Mouse (Mus musculus) mouse trophoblast stem cell (cell line): ENCODE data around the gene Gm49416.
"Not testable (repeated sequence)": the region's sequence is repeated elsewhere in the genome, so short reads cannot be mapped to it uniquely, and the experiment has no call there.

ENCODE experiments used
- in situ Hi-C, 2 experiments: fragments of 300-500 bp; cut with MseI, MboI; formaldehyde crosslinking; loops; 2 replicates in 1 of 2; 3 replicates in 1 of 2; pipeline ENCODE4 v1.15.1; 2025

Gm49416 gene

GRCm38 (mm10) chr19:8888511-8889385, at the start of gene Gm49416, which contains the start of gene 1810009A15Rik:
Gene Gm49416 (plus strand): TSS chr19:8888926.
Gene 1810009A15Rik (plus strand): TSS chr19:8888853.
- in situ Hi-C loops: no loop called here

GRCm38 (mm10) chr19:8839103-8839907, 49.4 kb upstream of the Gm49416 start, which contains the start of gene Gng3:
Gene Gng3 (minus strand): TSS chr19:8839194.
- in situ Hi-C loops: no loop called here

DNA sequence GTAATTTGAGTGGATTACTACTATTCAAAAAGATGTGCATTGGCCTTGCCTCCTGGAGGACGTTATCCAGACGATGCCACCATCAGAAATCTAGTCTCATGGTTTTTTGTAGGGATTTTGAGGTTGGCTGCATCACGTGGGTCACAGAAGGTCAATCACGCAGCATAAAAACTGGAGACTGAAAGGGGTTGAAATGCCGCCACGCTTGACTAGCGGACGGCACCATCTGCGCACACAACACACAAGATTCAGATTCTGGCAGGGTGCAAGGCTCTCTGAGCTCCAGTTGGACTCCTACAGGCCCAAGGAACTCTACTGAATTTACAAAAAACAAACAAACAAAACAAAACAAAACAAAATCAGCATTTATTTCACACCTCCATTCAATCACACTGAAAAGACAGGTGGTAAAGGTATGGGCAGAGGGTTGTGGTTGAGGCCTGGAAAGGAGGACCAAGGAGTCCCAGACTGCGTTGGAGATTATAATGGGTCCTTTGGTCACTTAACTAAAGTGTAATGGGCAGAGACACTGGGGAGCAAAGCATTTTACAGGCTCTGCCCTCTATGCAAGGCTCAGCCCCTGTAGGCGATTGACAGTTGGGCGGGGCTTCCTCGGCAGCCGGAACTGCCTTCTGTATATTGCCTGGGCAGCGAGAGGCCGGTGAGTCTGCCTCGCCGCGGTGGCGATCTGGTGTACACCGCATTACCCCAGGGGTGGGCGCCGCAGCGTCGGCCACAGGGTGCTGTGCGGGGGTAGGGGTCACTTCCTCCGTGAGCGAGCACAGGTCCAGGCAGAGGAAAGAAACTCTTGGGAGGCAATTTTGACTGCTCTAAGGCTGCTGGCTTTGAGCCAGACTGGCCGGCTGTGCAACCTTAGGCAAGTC, 48.6 kb upstream of the Gm49416 start:
- in situ Hi-C loops: no loop called here

DNA sequence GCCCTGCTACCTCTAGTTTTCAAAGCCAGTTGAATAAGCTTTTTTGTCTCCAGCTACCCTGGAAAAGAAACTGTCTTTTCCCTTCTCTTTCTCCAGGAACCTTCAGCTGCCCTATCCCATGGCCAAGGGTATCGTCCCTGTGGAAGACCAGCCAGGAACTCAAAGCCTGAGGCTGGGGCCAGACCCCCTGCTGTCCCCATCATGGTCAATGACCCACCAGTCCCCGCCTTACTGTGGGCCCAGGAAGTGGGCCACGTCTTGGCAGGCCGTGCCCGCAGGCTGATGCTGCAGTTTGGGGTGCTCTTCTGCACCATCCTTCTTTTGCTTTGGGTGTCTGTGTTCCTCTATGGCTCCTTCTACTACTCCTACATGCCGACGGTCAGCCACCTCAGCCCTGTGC, 47.7 kb upstream of the Gm49416 start:
- in situ Hi-C loops: no loop called here

DNA sequence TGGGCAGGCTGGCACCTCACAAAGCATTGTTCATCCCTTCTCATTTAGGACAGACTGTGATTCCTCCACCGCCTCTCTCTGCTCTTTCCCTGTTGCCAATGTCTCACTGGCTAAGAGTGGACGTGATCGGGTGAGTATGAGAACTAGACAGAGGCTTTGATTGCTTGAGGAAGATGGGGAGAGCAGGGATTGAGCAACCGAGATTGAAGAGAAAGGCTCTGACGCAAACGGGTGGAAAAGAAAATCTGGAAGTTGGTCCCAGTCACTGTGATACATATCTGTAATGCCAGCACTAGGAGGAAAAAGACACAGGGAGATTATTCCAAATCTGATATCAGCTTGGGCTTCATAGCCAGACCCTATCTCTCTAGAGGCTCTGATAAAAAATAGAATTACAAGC, 45.8 kb upstream of the Gm49416 start:
- in situ Hi-C loops: no loop called here

GRCm38 (mm10) chr19:8844371-8845129, 44.2 kb upstream of the Gm49416 start:
- in situ Hi-C loops: no loop called here

- in situ Hi-C loops: no loop called here
These were observed 40.4 kb upstream of the Gm49416 start for GRCm38 (mm10) chr19:8848356-8848755.

DNA sequence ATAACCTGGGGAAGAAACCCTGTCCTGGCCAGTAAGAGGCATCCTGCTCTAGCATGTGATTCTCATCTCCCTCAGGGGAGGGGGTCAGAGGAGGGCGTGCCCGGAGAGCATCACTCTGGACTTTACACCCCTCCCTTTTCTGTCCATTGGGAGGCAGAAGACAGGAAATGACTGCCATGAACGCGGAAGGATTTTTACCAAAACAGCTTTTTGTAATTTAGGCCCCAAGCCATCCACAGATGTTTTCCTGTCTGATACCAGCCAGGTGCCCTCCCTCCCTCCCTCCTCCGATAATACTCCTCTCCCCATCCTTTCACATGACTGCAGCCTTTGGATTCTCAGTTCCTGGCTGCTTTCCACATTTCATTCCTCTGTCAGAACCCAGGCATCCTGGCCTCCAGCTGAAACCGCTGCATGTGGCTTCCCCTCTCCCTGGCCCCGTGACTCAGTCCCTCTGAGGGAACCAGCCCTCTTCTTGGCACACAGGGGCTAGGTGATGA, 38.3 kb upstream of the Gm49416 start, which contains the start of gene Lrrn4cl:
TSS of gene Lrrn4cl (plus strand) at position 367 of the 500 bp plus-strand sequence.
- in situ Hi-C loops: loop anchor here in 1 of 2 experiments (10.0 kb wide), 1 partner anchor 254 kb away; no protein-coding TSS in a partner anchor

DNA sequence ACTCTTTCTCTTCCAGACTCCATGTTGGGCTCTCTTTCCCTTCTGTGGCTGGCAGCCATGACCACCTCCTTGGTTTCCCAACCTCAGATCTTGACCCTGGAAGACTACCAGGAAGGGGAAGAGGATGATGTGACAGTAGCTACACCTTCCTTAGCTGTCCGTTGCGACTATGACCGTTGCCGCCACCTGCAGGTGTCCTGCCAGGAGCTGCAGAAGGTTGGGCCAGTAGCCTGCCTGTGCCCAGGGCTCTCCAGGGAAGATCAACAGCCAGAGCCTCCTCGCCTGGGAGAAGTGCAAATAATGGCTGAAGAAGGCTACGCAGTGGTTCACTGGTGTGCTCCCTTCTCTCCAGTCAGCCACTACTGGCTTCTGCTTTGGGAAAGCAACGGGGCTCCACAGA, 37.1 kb upstream of the Gm49416 start:
- in situ Hi-C loops: loop anchor here in 1 of 2 experiments (10.0 kb wide), 1 partner anchor 253 kb away; no protein-coding TSS in a partner anchor

GRCm38 (mm10) chr19:8852236-8852928, 36.3 kb upstream of the Gm49416 start:
- in situ Hi-C loops: loop anchor here in 1 of 2 experiments (10.0 kb wide), 1 partner anchor 252 kb away; no protein-coding TSS in a partner anchor

GRCm38 (mm10) chr19:8853117-8853516, 35.6 kb upstream of the Gm49416 start:
- in situ Hi-C loops: loop anchor here in 1 of 2 experiments (10.0 kb wide), 1 partner anchor 252 kb away; no protein-coding TSS in a partner anchor

DNA sequence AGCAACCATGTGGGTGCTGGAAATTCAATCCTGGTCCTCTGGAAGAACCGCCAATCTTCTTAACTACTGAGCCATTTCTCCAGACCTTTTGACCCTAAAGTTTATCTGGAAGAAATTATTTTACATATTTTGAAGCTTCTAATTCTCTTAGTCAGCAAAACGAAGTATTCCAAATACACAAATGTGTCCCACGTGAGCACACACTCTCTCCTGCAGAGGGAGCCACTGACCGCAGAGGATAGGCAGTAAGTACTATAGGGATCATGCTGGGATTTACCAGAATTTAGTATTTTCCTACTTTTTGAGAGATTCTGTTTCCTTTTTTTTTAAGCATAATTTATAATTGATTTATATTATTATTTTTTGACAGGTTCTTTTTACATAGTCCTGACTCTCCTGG, 31.0 kb upstream of the Gm49416 start:
- in situ Hi-C loops: loop anchor here (5.0 to 10.0 kb wide), 2 partner anchors 247 to 255 kb away; no protein-coding TSS in a partner anchor

GRCm38 (mm10) chr19:8859018-8859417, 29.7 kb upstream of the Gm49416 start:
- in situ Hi-C loops: loop anchor here (5.0 to 10.0 kb wide), 2 partner anchors 246 to 253 kb away; no protein-coding TSS in a partner anchor

- in situ Hi-C loops: no loop called here
These were observed 24.5 kb upstream of the Gm49416 start for GRCm38 (mm10) chr19:8864265-8864664.

- in situ Hi-C loops: not testable (repeated sequence)
These were observed 18.3 kb upstream of the Gm49416 start for GRCm38 (mm10) chr19:8870381-8870780.

DNA sequence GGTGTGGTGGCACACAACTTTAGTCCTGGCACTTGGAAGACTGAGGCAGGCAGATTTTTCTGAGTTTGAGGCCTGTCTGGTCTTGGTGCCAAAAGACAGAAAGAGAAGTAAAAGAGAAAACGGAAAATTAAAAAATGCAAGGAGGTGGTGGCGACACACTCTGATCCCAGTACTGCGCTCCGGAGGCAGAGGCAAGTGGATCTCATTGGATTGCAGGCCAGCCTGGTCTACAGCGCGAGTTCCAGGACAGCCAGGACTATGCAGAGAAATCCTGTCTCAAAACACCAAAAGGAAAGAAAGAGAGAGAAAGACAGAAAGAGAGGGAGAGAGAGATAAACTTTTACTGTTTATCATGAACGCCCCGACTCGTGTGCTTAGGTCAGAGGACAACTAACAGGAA, 17.9 kb upstream of the Gm49416 start:
- in situ Hi-C loops: no loop called here

- in situ Hi-C loops: no loop called here
These were observed 17.2 kb upstream of the Gm49416 start, which contains the start of gene Ubxn1 for GRCm38 (mm10) chr19:8871267-8872186. Gene Ubxn1 (plus strand): TSS chr19:8871496.

DNA sequence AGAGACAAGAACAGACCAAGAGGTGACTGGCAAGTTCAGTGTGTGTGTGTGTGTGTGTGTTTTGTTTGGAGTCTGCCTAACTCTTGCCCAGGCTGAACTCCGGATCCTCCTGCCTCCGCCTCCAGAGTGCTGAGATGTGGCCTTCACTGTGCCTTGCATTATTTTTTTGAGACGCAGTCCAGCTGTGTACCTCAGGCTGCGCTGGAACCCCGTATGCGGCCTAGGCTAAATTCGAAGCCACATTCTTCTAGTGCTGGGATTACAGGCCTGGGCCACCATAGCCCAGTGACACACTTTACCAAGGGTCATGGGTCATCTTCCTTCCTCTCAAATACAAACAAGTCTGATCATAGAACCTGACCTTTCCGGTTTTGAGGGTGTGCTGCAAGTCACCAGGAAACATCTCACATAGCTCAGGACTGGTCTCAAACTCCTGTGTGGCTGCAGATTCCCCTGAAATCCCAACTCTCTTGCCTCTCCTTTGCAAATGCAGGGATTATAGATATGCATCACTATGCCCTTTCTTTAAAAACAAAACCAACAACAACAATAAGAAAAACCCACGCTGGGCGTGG, 16.4 kb upstream of the Gm49416 start:
- in situ Hi-C loops: no loop called here
